Mouse (Mus musculus): Measurements from ENCODE around the gene Rab6b. TPM values are rescaled to one million over a fixed set of nuclear protein-coding genes. Genes with fewer than 3 reads are reported as not detected.
"Not testable (repeated sequence)": the region's sequence is repeated elsewhere in the genome, so short reads cannot be mapped to it uniquely, and the experiment has no call there.

Gene Rab6b
- polyA plus RNA-seq, 1 experiment from 2014 or later: 0.27 TPM

DNA sequence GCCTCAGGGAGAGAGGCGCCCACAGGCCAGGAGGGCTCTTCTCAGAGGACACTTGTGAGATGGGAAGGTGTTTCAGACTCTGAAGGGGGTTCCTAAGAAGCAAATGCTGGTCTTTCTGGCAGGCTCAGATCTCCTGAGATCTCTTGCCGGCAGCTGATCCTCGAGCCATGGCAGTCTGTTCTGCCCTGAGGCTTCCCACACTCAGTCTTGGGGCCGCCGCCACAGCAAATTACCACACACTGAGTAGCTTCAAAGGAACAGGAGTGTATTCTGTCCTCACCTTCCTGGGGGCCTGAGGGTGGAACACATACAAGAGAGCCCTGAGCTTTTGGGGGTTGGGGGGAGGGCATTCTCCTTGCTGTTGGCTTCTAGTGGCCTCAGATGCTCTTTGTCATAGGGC, 33.8 kb downstream of the Rab6b start:
- Histone ChIP-seq H3K27me3 (ENCODE audit: control insufficient read depth, insufficient read depth, low read depth, low read length) (no peaks in the 10 kb centered on the region), H3K9ac (ENCODE audit: low read depth, low read length) (no peak overlapping the region), H3K4me1 (ENCODE audit: control insufficient read depth, low read depth, low read length) (no peaks in the 10 kb centered on the region), H3K4me2 (ENCODE audit: low read depth, low read length) (no peak overlapping the region), H3K9me3 (replicated peaks; ENCODE audit: control insufficient read depth, low read length) (no peaks in the 10 kb centered on the region), H3K27ac (ENCODE audit: low read length) (no peak overlapping the region), H3K4me3 (ENCODE audit: low read depth, low read length) (no peak overlapping the region), H3K36me3 (ENCODE audit: control insufficient read depth, insufficient read depth) (no peaks in the 10 kb centered on the region)
- whole genome bisulfite sequencing (ENCODE audit: insufficient replicate concordance): 62% methylated on average over 5 of the region's 5 CpGs
- no peak for ATAC-seq (ENCODE audit: low read depth)

DNA sequence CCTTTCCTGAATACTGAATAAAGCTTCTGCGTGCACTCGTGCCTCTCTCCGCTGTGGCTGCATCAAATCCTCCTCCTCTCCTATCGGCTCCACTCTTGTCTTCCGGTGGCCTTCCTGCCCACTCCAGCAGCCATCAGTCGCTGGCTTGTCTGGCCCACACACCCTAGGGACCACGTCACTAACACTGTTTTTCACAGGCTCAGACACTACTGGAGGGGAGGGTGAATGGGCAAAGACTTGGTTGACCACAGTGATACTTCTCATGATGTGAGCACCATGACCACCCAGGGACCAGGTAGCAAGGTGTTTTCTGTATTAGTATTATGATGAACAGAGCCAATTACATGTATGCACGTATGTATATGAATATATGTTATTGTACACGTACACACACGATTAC, 34.7 kb downstream of the Rab6b start:
- Histone ChIP-seq H3K36me3 (ENCODE audit: control insufficient read depth, insufficient read depth) (no peaks in the 10 kb centered on the region), H3K9me3 (replicated peaks; ENCODE audit: control insufficient read depth, low read length) (no peaks in the 10 kb centered on the region), H3K27me3 (ENCODE audit: control insufficient read depth, insufficient read depth, low read depth, low read length) (no peaks in the 10 kb centered on the region), H3K9ac (ENCODE audit: low read depth, low read length) (no peak overlapping the region), H3K4me3 (ENCODE audit: low read depth, low read length) (no peak overlapping the region), H3K4me2 (ENCODE audit: low read depth, low read length) (no peak overlapping the region), H3K27ac (ENCODE audit: low read length) (no peak overlapping the region), H3K4me1 (ENCODE audit: control insufficient read depth, low read depth, low read length) (no peaks in the 10 kb centered on the region)
- no peak for ATAC-seq (ENCODE audit: low read depth)
- WGBS (ENCODE audit: insufficient replicate concordance): 65% methylated on average over 10 of the region's 10 CpGs

DNA sequence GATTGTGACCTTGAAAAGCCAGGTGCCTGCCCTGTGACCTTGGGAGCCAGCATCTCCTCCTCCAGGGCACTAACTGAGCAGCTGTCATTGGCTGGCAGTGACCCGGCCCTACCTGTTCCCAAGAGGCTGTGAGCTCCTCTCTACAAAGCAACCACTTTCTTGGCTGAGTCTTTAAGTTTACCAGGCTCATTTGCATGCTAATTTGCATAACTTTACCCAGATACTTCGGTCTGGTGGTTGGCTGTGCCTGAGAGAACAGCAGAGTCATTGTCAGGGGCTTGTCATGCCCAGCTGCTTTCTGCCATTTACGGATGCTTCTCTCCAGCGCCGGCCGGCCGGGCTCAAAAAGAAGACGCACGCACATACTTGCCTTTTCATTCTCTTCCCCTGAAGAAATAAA, 35.1 kb downstream of the Rab6b start:
- Histone ChIP-seq H3K4me1 (ENCODE audit: control insufficient read depth, low read depth, low read length) (no peaks in the 10 kb centered on the region), H3K9me3 (replicated peaks; ENCODE audit: control insufficient read depth, low read length) (no peaks in the 10 kb centered on the region), H3K9ac (ENCODE audit: low read depth, low read length) (no peak overlapping the region), H3K27ac (ENCODE audit: low read length) (no peak overlapping the region), H3K4me3 (ENCODE audit: low read depth, low read length) (no peak overlapping the region), H3K4me2 (ENCODE audit: low read depth, low read length) (no peak overlapping the region), H3K36me3 (ENCODE audit: control insufficient read depth, insufficient read depth) (no peaks in the 10 kb centered on the region), H3K27me3 (ENCODE audit: control insufficient read depth, insufficient read depth, low read depth, low read length) (no peaks in the 10 kb centered on the region)
- no peak for ATAC-seq (ENCODE audit: low read depth)
- WGBS (ENCODE audit: insufficient replicate concordance): 56% methylated on average over 9 of the region's 9 CpGs

DNA sequence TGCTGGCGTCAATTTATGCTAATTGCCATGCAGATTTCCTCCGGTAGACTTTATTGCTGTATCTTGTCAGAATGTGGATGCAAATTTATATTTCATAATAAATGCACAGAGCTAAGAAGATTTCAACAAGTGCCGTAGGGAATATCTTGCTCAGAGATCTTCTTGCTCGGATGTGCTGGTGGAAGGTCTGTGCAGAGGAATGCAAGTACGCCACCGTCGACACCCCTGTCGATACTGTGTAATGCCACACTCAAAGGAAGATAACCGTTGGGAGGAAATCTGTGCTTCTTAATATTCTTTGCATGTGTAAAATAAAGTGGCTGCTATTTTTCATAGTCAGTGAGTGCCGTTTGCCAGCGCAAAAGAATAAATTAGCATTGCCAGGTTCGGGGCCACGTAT, 35.5 kb downstream of the Rab6b start:
- Histone ChIP-seq H3K4me3 (ENCODE audit: low read depth, low read length) (no peak overlapping the region), H3K4me1 (ENCODE audit: control insufficient read depth, low read depth, low read length) (no peaks in the 10 kb centered on the region), H3K36me3 (ENCODE audit: control insufficient read depth, insufficient read depth) (no peaks in the 10 kb centered on the region), H3K27ac (ENCODE audit: low read length) (no peak overlapping the region), H3K27me3 (ENCODE audit: control insufficient read depth, insufficient read depth, low read depth, low read length) (no peaks in the 10 kb centered on the region), H3K4me2 (ENCODE audit: low read depth, low read length) (no peak overlapping the region), H3K9ac (ENCODE audit: low read depth, low read length) (no peak overlapping the region), H3K9me3 (replicated peaks; ENCODE audit: control insufficient read depth, low read length) (no peaks in the 10 kb centered on the region)
- ATAC-seq (ENCODE audit: low read depth): no peak
- 70% methylated on average over 13 of the region's 13 CpGs for WGBS (ENCODE audit: insufficient replicate concordance)

DNA sequence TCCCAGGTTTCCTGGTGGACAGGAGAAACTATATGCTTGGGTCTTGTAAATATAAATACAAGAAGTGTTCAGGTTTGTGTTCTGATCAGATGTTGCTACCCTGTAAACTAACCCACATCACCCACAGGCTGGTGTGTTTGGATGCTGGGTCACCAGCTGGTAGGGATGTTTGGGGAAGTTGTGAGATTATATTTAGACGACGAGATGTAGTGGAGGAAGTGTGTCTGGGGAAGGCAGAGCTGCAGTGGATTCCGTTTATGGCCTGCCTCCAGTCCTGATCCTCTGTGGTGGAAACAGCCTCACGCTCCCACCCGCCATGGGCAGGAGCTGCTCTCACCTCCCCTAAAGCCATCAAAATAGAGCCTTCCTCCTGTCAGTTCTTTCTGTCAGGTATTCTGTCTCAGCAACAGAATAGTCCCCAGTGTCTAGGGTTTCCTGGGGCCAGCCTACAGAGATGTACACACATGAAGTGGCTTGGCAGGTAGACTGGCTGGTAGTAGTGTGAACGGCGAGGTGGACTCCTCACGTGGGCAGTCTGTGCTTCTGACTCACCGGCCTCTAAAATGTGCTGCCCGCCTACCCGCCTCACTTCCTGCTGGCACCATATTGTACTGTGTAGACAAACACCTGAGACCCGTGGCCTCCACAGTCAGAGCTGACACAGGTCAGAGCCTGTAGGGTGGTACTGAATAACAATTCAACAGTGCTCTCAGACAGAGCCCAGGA, 37.6 kb downstream of the Rab6b start:
- no peak overlapping the region for H3K27ac ChIP-seq (ENCODE audit: low read length)
- 43% methylated on average over 12 of the region's 12 CpGs for WGBS (ENCODE audit: insufficient replicate concordance)
- H3K36me3 ChIP-seq (ENCODE audit: control insufficient read depth, insufficient read depth): no peaks in the 10 kb centered on the region
- H3K9ac ChIP-seq (ENCODE audit: low read depth, low read length): no peak overlapping the region
- H3K9me3 ChIP-seq (replicated peaks; ENCODE audit: control insufficient read depth, low read length): no peaks in the 10 kb centered on the region
- ATAC-seq (ENCODE audit: low read depth): no peak
- no peaks in the 10 kb centered on the region for H3K4me1 ChIP-seq (ENCODE audit: control insufficient read depth, low read depth, low read length)
- H3K4me2 ChIP-seq (ENCODE audit: low read depth, low read length): no peak overlapping the region
- no peak overlapping the region for H3K4me3 ChIP-seq (ENCODE audit: low read depth, low read length)
- no peaks in the 10 kb centered on the region for H3K27me3 ChIP-seq (ENCODE audit: control insufficient read depth, insufficient read depth, low read depth, low read length)

DNA sequence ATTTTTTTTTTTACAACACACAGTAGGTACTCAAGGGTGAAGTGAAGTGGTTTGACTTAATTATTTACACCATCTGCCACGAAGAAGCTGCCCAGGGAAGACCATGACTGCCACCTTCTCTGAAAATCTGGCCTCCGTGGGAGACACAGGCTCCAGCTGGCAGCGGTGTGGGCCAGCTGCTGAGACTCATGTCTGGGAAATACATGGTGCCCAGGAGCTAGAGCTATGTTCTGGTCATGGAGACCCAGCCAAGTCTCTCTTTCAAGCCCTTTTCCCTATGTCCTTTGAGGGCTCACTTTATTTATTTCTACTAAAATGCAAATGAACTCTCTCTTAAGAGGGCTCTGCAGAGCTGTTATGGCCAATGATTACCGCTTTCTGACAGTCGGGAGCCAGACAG, 41.7 kb downstream of the Rab6b start:
- no peaks in the 10 kb centered on the region for H3K9me3 ChIP-seq (replicated peaks; ENCODE audit: control insufficient read depth, low read length)
- H3K4me3 ChIP-seq (ENCODE audit: low read depth, low read length): no peak overlapping the region
- H3K4me1 ChIP-seq (ENCODE audit: control insufficient read depth, low read depth, low read length): no peaks in the 10 kb centered on the region
- no peak overlapping the region for H3K9ac ChIP-seq (ENCODE audit: low read depth, low read length)
- no peak overlapping the region for H3K4me2 ChIP-seq (ENCODE audit: low read depth, low read length)
- H3K27me3 ChIP-seq (ENCODE audit: control insufficient read depth, insufficient read depth, low read depth, low read length): no peaks in the 10 kb centered on the region
- WGBS (ENCODE audit: insufficient replicate concordance): 65% methylated on average over 5 of the region's 5 CpGs
- no peak for ATAC-seq (ENCODE audit: low read depth)
- H3K27ac ChIP-seq (ENCODE audit: low read length): no peak overlapping the region
- no peaks in the 10 kb centered on the region for H3K36me3 ChIP-seq (ENCODE audit: control insufficient read depth, insufficient read depth)

DNA sequence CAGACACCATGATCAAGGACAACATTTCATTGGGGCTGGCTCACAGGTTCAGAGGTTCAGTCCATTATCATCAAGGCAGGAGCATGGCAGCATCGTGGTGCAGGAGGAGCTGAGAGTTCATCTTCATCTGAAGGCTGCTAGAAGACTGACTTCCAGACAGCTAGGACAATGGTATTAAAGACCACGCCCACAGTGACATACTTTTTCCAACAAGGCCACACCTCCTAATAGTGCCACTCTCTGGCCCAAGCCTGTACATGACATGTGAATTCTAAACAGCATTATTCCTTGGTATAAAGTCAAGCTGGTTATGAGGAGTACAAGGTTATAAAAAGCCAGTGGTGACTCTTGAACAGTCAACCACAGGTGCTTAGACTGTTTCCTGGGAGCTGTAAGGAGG, 43.0 kb downstream of the Rab6b start:
- WGBS (ENCODE audit: insufficient replicate concordance): 39% methylated on average over 2 of the region's 2 CpGs
- ATAC-seq (ENCODE audit: low read depth): no peak
- Histone ChIP-seq H3K4me1 (ENCODE audit: control insufficient read depth, low read depth, low read length) (no peaks in the 10 kb centered on the region), H3K27me3 (ENCODE audit: control insufficient read depth, insufficient read depth, low read depth, low read length) (no peaks in the 10 kb centered on the region), H3K4me2 (ENCODE audit: low read depth, low read length) (no peak overlapping the region), H3K9me3 (replicated peaks; ENCODE audit: control insufficient read depth, low read length) (no peaks in the 10 kb centered on the region), H3K4me3 (ENCODE audit: low read depth, low read length) (no peak overlapping the region), H3K27ac (ENCODE audit: low read length) (no peak overlapping the region), H3K9ac (ENCODE audit: low read depth, low read length) (no peak overlapping the region), H3K36me3 (ENCODE audit: control insufficient read depth, insufficient read depth) (no peaks in the 10 kb centered on the region)

DNA sequence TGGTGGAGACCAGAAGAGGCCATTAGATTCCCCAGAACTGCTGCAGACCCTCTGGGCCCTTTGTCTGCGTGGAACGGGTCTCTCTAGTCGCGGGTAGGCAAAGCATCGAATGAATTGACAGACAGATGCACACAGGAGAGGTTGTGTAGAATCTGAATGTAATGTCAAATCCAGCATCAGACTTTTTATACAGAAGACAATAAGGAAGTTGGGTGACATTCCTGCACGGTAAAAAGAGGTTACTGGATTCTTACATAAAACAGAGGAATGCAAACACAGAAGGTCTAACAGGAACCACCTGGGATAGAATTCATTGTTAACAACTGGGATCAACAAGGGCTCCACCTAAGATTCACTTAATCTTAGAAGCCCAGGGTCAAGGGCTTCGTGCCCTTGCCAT, 43.6 kb downstream of the Rab6b start:
- H3K27ac ChIP-seq (ENCODE audit: low read length); H3K27me3 ChIP-seq (ENCODE audit: control insufficient read depth, insufficient read depth, low read depth, low read length); H3K9ac ChIP-seq (ENCODE audit: low read depth, low read length); H3K9me3 ChIP-seq (replicated peaks; ENCODE audit: control insufficient read depth, low read length); H3K4me3 ChIP-seq (ENCODE audit: low read depth, low read length); ATAC-seq (ENCODE audit: low read depth); H3K36me3 ChIP-seq (ENCODE audit: control insufficient read depth, insufficient read depth); H3K4me1 ChIP-seq (ENCODE audit: control insufficient read depth, low read depth, low read length); H3K4me2 ChIP-seq (ENCODE audit: low read depth, low read length): not testable (repeated sequence)
- WGBS (ENCODE audit: insufficient replicate concordance): 59% methylated on average over 7 of the region's 7 CpGs

DNA sequence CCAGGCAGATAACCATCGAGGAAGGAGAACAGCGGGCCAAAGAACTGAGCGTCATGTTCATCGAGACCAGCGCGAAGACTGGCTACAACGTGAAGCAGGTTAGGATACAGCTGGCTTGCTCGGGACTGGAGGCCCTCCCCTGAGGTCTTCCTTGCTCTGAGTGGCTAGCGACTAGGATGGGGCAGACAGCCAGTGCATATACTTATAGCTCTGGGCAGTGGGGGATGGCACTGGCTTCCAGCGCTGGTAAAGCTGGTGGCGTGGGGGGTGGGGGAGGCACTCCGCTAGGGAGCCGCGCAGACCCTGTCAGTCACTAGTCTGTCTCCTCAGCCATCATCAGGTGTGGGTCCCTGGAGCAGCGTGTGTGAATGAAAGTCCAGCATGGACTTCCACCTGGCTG, 52.2 kb downstream of the Rab6b start:
- Histone ChIP-seq H3K27ac (ENCODE audit: low read length) (no peak overlapping the region), H3K27me3 (ENCODE audit: control insufficient read depth, insufficient read depth, low read depth, low read length) (no peaks in the 10 kb centered on the region), H3K4me3 (ENCODE audit: low read depth, low read length) (no peak overlapping the region), H3K4me1 (ENCODE audit: control insufficient read depth, low read depth, low read length) (no peaks in the 10 kb centered on the region), H3K4me2 (ENCODE audit: low read depth, low read length) (no peak overlapping the region), H3K36me3 (ENCODE audit: control insufficient read depth, insufficient read depth) (no peaks in the 10 kb centered on the region), H3K9me3 (replicated peaks; ENCODE audit: control insufficient read depth, low read length) (no peaks in the 10 kb centered on the region), H3K9ac (ENCODE audit: low read depth, low read length) (no peak overlapping the region)
- no peak for ATAC-seq (ENCODE audit: low read depth)
- 65% methylated on average over 15 of the region's 15 CpGs for WGBS (ENCODE audit: insufficient replicate concordance)

Measured in liver, embryonic 16.5 days (tissue).